Mouse (Mus musculus) duodenum, adult 2 months (tissue): ENCODE data around the gene Nell1. TPM values are rescaled to one million over a fixed set of nuclear protein-coding genes. Genes with fewer than 3 reads are reported as not detected.

Experiments
- polyA plus RNA-seq: library from polyadenylated mRNA; depleted of rRNA; stranded (reverse); fragments of >200 nt; gene quantifications from 2 replicates; pipeline ENCODE4 v1.2.3, GENCODE M21; 2012; ENCODE audit warnings: low replicate concordance; rRNA removed

The Nell1 gene
- 0.28 TPM in 1 of 2 replicates, not detected in the other for polyA plus RNA-seq

GRCm38 (mm10) chr7:49974841-49975440, at the start of gene Nell1:
Gene Nell1 (plus strand): TSS chr7:49974864.

DNA sequence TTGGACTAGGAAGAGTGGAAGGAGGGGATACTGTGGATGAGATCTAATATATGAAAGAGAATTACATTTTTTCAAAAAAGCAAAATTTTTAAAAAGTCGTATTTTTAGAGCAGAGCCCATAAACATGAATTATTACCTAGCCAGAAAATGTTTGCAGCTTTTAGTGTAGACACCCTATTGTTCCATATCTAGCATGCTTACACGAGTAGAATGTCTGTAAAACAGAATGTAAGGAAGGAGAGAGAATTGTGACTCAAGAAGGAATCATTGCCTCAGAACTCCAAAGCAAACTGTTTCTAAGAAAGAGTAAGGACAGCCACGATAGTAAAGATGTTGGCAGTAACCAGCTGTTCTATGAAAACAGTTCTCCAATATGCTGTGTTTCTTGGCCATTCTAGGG, 624.2 kb downstream of the Nell1 start, which contains the start of gene 4933405O20Rik:
Gene 4933405O20Rik (plus strand): TSS at position 301 of the 400 bp plus-strand sequence.

Other genes starting within 250 kb of the Nell1 start
- 8.1 and 21.5 TPM in 2 replicates for gene Htatip2, start 215.7 kb upstream of the Nell1 start, polyA plus RNA-seq
- 15.7 and 17.9 TPM in 2 replicates for gene Prmt3, start 196.5 kb upstream of the Nell1 start, polyA plus RNA-seq
- not detected in 2 replicates for gene Slc6a5, start 64.7 kb upstream of the Nell1 start, polyA plus RNA-seq